Mouse (Mus musculus): Measurements from ENCODE around the gene Osbpl6.
A peak's percentile ranks its signal among the peaks of the same experiment; 100 is the strongest.
"Not testable (repeated sequence)": the region's sequence is repeated elsewhere in the genome, so short reads cannot be mapped to it uniquely, and the experiment has no call there.

Gene Osbpl6

GRCm38 (mm10) chr2:76566933-76567551 lies 160.7 kb downstream of the Osbpl6 start:
- no peak for DNase-seq (ENCODE audit: low spot score)

GRCm38 (mm10) chr2:76571543-76571942 lies 165.2 kb downstream of the Osbpl6 start:
- no peak for DNase-seq (ENCODE audit: low spot score)

GRCm38 (mm10) chr2:76578911-76579310 lies 172.6 kb downstream of the Osbpl6 start:
- peak; percentile 16 for DNase-seq (ENCODE audit: low spot score)

GRCm38 (mm10) chr2:76585090-76585489 lies 178.8 kb downstream of the Osbpl6 start:
- no peak for DNase-seq (ENCODE audit: low spot score)

GRCm38 (mm10) chr2:76586906-76587305 lies 180.6 kb downstream of the Osbpl6 start:
- no peak for DNase-seq (ENCODE audit: low spot score)

GRCm38 (mm10) chr2:76590221-76590620 lies 183.9 kb downstream of the Osbpl6 start:
- DNase-seq (ENCODE audit: low spot score), result no peak

- DNase-seq (ENCODE audit: low spot score), result no peak
Measured at GRCm38 (mm10) chr2:76592401-76592924, 186.2 kb downstream of the Osbpl6 start.

- DNase-seq (ENCODE audit: low spot score), result no peak
Measured at GRCm38 (mm10) chr2:76597521-76597920, 191.2 kb downstream of the Osbpl6 start.

GRCm38 (mm10) chr2:76599214-76599613 lies 192.9 kb downstream of the Osbpl6 start:
- no peak for DNase-seq (ENCODE audit: low spot score)

GRCm38 (mm10) chr2:76602256-76602655 lies 195.9 kb downstream of the Osbpl6 start:
- no peak for DNase-seq (ENCODE audit: low spot score)

GRCm38 (mm10) chr2:76606704-76607103 lies 200.4 kb downstream of the Osbpl6 start:
- DNase-seq (ENCODE audit: low spot score), result no peak

- no peak for DNase-seq (ENCODE audit: low spot score)
Measured at GRCm38 (mm10) chr2:76610326-76611104, 204.2 kb downstream of the Osbpl6 start.

GRCm38 (mm10) chr2:76611996-76612395 lies 205.7 kb downstream of the Osbpl6 start:
- DNase-seq (ENCODE audit: low spot score), result no peak

- DNase-seq (ENCODE audit: low spot score), result peak; percentile 36
Measured at GRCm38 (mm10) chr2:76618078-76618477, 211.8 kb downstream of the Osbpl6 start.

- no peak for DNase-seq (ENCODE audit: low spot score)
Measured at GRCm38 (mm10) chr2:76620188-76620587, 213.9 kb downstream of the Osbpl6 start.

- no peak for DNase-seq (ENCODE audit: low spot score)
Measured at GRCm38 (mm10) chr2:76621724-76622123, 215.4 kb downstream of the Osbpl6 start.

GRCm38 (mm10) chr2:76622316-76622715 lies 216.0 kb downstream of the Osbpl6 start:
- not testable (repeated sequence) for DNase-seq (ENCODE audit: low spot score)

GRCm38 (mm10) chr2:76630293-76630692 lies 224.0 kb downstream of the Osbpl6 start:
- no peak for DNase-seq (ENCODE audit: low spot score)

- DNase-seq (ENCODE audit: low spot score), result no peak
Measured at GRCm38 (mm10) chr2:76631600-76631999, 225.3 kb downstream of the Osbpl6 start.

- DNase-seq (ENCODE audit: low spot score), result no peak
Measured at GRCm38 (mm10) chr2:76639637-76640036, 233.3 kb downstream of the Osbpl6 start.

- no peak for DNase-seq (ENCODE audit: low spot score)
Measured at GRCm38 (mm10) chr2:76643801-76644200, 237.5 kb downstream of the Osbpl6 start.

GRCm38 (mm10) chr2:76647441-76647869 lies 241.1 kb downstream of the Osbpl6 start:
- peak; percentile 9 for DNase-seq (ENCODE audit: low spot score)

GRCm38 (mm10) chr2:76647883-76648570 lies 241.7 kb downstream of the Osbpl6 start, which contains the start of the genes Prkra and Pjvk:
Gene Prkra (minus strand): TSS chr2:76648015.
Gene Pjvk (plus strand): TSS chr2:76648476.
- DNase-seq (ENCODE audit: low spot score), result peak; percentile 95
